Mouse (Mus musculus): Measurements from ENCODE around the gene Dcaf12.
A peak's percentile ranks its signal among the peaks of the same experiment; 100 is the strongest.

The Dcaf12 gene

GRCm38 (mm10) chr4:41307406-41307805, 7.3 kb downstream of the Dcaf12 start:
- DNase-seq = no peak

- no peak for DNase-seq
Measured at GRCm38 (mm10) chr4:41304302-41304701, 10.4 kb downstream of the Dcaf12 start.

GRCm38 (mm10) chr4:41303671-41304070, 11.0 kb downstream of the Dcaf12 start:
- DNase-seq = no peak

DNA sequence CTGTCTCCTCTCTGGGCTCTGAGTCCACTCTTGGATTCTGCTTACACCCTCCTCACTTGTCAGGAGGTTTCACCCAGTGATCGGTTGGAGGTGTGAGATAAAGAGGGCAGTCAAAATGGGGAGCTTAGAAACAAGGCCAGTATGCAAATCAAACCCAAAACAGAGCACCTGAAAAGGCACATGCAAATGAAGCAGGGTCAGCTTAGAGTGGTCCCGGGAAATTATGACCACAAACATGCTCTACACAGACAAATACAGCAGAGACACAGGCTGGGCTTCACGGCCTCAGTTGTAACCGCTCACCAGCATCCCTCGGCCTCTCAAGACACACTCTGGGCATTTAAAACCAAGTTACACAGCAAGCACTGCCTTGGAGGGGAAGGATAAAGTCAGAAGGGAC, 15.7 kb downstream of the Dcaf12 start:
- no peak for DNase-seq

GRCm38 (mm10) chr4:41295960-41296359, 18.7 kb downstream of the Dcaf12 start:
- DNase-seq = no peak

- DNase-seq = no peak
Measured at GRCm38 (mm10) chr4:41295507-41295906, 19.2 kb downstream of the Dcaf12 start.

- DNase-seq = no peak
Measured at GRCm38 (mm10) chr4:41293907-41294306, 20.8 kb downstream of the Dcaf12 start.

- no peak for DNase-seq
Measured at GRCm38 (mm10) chr4:41289802-41290201, 24.9 kb downstream of the Dcaf12 start.

DNA sequence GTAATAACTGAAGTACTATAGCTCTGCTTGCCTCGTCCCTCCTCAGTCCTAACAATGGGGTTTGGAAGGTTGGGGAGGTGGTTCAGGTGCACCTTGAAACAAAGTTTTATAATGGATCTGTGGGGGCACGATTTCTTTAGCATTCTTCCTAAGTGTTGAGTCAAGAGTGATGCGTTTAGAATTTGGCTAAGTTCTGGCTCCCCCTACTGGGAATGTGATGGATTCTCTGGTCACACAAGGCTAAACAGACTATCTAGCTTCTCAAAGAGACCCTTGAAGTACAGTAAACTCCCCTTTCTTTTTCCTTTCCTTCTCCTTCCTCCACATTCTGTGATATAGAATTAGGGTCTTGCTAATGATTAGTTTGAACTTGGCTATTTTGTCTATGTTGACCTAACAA, 28.3 kb downstream of the Dcaf12 start:
- peak; percentile 63 for DNase-seq

- no peak for DNase-seq
Measured at GRCm38 (mm10) chr4:41284087-41284486, 30.6 kb downstream of the Dcaf12 start.

DNA sequence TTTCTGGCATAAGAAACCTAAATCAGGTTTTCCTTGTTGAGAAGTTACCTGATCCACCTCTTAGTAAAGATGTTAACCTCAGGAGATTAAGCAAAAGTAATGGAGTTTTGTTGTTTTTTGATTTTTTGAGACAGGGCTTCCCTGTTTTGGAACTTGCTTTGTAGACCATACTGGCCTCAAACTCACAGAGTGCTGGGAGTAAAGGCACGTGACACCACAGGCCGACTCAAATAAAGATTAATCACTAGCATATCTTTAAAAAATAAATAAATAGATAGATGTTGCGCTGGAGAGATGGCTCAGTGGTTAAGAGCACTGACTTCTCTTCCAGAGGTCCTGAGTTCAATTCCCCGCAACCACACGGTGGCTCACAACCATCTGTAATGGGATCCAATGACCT, 38.8 kb downstream of the Dcaf12 start:
- no peak for DNase-seq

GRCm38 (mm10) chr4:41274980-41275850, 39.5 kb downstream of the Dcaf12 start, which contains the start of gene Ubap2:
Ubap2 (minus strand) TSS chr4:41275144.
- peak; percentile 99 for DNase-seq

GRCm38 (mm10) chr4:41274377-41274979, 40.2 kb downstream of the Dcaf12 start:
- no peak for DNase-seq

DNA sequence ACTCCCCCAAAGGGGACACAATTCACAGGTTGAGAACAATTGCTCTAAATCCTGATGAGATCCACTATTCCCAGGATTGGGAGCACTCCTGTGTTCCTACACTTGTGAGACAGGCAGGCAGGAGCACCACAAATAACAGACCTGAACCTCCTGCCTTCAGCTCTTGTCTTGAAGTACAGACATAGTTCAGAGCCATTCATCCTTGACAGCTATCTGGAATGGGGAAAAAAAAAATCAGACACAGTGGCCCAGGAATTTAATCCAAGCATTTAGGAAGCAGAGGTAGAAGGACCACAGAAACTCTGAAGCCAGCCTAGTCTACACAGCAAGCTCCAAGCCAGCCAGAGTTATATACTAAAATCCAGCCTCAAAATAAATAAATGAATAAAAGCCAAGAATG, 46.6 kb downstream of the Dcaf12 start:
- peak; percentile 64 for DNase-seq

GRCm38 (mm10) chr4:41266350-41266749, 48.3 kb downstream of the Dcaf12 start:
- no peak for DNase-seq

GRCm38 (mm10) chr4:41260691-41261090, 54.0 kb downstream of the Dcaf12 start:
- DNase-seq = no peak

GRCm38 (mm10) chr4:41259019-41259418, 55.7 kb downstream of the Dcaf12 start:
- no peak for DNase-seq

DNA sequence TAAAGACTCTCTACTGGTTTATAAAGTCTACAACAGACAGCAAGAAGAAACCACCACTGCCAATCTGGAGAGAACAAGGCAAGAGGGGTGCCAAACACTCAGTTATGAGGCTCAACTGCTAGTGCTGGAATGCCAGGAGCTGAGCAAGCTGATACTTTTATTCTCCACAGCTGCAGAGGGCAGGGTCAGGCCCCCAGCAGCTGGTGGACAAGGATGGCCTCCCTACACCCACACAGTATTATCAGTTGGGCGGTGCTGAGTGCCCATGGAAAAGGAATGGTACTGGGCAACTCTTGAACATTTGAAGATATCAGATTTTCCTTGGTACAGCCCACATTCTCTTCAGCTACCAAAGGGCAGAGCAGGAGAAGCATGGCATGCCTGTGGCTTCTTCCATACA, 56.9 kb downstream of the Dcaf12 start:
- DNase-seq = no peak

- DNase-seq = no peak
Measured at GRCm38 (mm10) chr4:41255564-41256210, 59.0 kb downstream of the Dcaf12 start.

DNA sequence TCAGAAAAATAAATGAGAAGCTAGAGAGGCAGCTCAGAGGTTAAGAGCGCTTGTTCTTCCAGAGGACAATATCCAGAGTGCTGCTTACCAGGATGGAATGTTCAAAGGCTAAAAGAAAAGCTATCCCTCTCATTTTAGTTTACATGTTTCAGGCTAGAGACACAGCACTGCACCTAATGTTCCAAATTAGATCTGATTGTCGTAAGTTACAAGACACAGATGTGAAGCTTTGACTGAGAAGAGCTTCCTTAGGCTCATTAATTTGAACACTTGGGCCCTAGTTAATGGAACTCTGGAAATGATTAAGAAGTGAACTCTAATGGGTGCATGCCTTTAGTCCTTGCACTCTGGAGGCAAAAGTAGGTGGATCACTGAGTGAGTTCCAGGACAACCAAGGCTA, 60.9 kb downstream of the Dcaf12 start:
- DNase-seq = peak; percentile 70

GRCm38 (mm10) chr4:41245408-41245807, 69.3 kb downstream of the Dcaf12 start:
- no peak for DNase-seq

All from kidney, adult 9 months (tissue).